Mouse (Mus musculus): Measurements from ENCODE around the gene Nup188.
A peak's percentile ranks its signal among the peaks of the same experiment; 100 is the strongest.

Nup188 gene

GRCm38 (mm10) chr2:30257699-30258460 is 28.3 kb upstream of the Nup188 start:
- no peak for DNase-seq

DNA sequence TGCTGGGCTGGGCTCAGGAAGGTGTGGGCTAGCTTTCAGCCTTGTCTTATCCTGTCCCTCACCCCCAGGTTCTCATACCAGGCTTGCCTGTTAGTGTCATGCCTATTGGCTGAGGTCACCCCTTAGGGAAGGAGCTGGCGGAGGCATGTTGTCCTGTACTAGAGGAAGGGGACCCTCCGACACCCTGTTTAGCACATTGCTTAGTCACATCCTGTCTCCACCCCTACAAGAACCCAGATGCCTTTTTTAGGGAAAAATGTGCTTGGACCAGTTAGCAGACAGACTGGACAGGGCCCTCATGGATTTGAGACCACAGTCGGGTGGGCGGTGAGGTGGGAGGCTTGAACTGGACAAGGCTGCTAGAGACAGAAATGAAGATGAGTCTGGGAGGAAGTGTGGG is 27.6 kb upstream of the Nup188 start:
- peak; percentile 50 to 63 for DNase-seq

- peak; percentile 56 for DNase-seq
These were observed 26.8 kb upstream of the Nup188 start for GRCm38 (mm10) chr2:30259131-30260064.

- no peak for DNase-seq
These were observed 25.0 kb upstream of the Nup188 start for GRCm38 (mm10) chr2:30261064-30261736.

DNA sequence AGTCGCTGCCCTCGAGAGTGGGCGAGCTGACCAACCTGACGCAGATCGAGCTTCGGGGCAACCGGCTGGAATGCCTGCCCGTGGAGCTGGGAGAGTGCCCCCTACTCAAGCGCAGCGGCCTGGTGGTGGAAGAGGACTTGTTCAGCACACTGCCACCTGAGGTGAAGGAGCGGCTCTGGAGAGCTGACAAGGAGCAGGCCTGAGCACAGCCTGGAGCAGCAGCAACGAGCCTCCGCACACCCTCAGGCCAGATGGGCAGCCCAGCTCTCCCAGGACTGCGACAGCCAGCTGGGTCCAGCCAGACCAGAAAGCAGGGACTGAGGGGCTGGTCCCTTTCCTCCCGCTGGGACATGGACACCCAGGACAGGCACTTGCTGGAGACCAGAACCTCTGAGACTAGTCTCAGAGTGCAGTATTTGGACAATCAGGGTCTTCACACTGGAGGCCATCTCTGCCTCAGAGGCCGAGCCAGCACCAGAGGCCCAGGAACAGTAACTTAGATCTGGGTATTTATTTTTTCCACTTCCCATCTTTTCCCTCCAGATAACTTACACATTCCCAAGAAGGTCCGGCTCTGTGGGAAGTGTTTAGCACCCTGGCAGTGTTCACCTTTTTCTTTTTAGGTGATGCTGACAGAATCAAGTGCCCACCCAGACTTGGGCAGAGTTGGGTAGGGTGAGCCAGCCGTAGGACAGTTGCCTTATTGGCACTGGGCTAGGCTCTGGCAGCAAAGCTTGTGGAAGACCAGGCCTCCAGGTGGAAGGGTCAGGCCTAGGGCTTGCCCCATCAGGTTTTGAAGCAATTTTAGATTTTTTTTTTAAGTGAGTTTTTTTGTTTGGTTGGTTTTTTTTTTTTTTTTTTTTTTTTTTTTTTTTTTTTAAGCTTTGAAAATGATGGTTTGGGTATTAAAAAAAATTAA is 24.0 kb upstream of the Nup188 start:
- DNase-seq, result no peak

GRCm38 (mm10) chr2:30262840-30263441 is 23.3 kb upstream of the Nup188 start:
- DNase-seq, result peak; percentile 78 to 83

- DNase-seq, result no peak
These were observed 22.4 kb upstream of the Nup188 start for GRCm38 (mm10) chr2:30263811-30264210.

DNA sequence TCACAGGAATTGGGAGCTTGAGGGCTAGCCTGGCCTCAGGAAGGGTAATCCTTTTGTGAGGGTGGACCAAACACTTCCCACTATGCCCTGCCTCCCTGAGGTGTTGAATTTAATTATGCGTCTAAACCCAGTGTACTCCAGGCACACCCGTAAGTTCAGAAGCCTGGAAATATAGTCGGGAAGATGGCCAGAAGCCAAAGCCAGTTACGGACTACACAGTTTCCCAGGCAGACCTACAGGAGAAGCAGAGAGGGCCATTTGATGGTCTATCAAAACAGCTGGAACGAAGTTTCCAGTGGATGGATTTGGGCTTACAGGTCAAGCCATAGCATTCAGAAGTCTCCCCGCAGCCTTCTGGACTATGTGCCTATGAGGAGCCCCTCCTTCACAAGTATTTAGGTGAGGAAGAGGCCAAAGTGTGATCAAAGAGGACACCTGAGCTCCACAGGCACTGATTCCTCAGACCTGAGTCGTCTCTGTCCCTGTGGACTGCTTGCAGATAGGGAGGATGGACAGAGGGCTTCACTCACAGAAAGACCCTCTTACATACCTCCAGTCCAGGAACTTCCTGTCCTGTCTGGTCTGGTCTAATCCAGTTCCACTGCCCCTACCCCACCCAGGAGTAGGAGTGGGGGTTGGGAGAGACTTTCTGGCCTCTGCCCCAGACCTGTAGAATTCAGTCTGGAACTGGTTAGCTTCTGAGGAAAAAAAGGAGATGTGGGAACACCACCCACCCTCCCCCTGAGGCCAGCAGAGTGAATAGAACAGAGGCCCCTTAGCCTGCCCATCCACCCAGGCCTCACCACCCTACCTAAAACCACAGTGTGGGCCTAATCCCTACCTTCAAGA is 21.3 kb upstream of the Nup188 start:
- peak in 1 of 2 experiments; percentile 52 for DNase-seq

GRCm38 (mm10) chr2:30265767-30266253 is 20.4 kb upstream of the Nup188 start, which contains the start of gene Phyhd1:
Phyhd1 (plus strand) TSS chr2:30266203.
- peak; percentile 81 to 87 for DNase-seq

DNA sequence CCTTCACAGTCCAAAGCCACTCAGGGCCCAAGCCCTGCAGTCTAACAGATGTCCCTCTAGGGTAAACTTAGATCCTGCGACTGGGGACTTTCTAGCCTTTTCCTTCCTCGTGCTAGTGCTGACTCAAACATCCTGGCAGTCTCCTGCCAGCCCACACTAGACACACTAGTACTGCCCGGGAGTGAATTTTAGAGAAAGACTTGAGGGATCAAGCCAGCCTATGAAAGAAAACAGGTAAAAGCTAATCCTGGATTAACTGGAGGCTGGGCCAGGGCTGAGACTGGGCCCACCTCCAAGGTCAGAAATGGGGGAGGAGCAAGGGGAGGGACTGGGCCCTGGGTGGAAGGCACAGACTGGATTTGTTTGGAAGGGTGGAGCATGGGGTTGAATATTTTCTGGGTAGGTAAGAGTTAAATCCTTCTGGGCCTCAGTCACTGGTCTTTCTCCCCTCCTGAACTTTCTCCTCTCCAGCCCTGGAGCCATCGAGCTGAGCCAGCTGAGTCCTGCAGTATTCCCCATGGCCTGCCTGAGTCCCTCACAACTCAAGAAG is 19.7 kb upstream of the Nup188 start:
- peak; percentile 92 to 95 for DNase-seq

- DNase-seq, result no peak
These were observed 18.7 kb upstream of the Nup188 start for GRCm38 (mm10) chr2:30267466-30267865.

DNA sequence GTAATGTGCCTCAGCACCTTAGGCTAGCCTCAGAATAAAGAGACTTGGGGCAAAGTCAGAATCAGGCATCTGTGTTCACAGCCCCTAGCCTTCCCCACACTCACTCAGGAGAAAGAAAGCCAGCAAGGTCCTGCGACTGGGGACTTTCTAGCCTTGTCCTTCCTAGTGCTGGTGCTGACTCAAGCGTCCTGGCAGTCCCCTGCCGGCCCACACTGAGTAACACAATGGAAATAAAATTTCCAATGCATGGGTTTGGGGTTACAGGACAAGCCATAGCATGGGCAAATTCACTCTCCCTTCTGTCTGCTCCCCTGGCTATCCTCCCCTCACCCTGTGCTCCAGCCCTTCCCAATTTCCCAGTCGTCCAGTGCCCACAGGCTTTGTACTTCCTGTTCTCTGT is 17.8 kb upstream of the Nup188 start:
- DNase-seq, result no peak

- no peak for DNase-seq
These were observed 16.8 kb upstream of the Nup188 start for GRCm38 (mm10) chr2:30269241-30269990.

GRCm38 (mm10) chr2:30270134-30270533 is 16.1 kb upstream of the Nup188 start:
- peak; percentile 68 to 83 for DNase-seq

DNA sequence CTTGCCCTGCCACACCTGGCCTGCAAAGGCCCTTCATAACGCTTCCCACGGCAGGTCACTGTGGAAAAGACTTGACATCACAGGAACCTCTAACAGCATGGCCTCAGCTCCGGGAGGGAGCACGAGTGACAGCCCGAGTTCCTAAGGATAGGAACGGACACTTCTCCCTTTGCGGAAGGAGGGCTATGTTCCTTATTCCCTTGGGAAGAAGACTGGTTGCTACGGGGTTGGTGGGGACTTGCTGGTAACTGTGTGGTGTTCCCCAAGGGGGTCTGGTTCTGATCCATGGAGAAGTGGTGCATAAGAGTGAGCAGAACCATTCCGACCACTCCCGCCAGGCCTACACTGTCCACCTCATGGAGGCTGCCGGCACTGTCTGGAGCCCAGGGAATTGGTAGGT is 5.5 kb upstream of the Nup188 start, which contains the start of gene Gm28038:
TSS of gene Gm28038 (plus strand) at position 301 of the 400 bp plus-strand sequence.
- DNase-seq, result no peak

- DNase-seq, result no peak
These were observed 4.5 kb upstream of the Nup188 start for GRCm38 (mm10) chr2:30281651-30282050.

- peak in 1 of 2 experiments; percentile 13 for DNase-seq
These were observed 3.0 kb upstream of the Nup188 start for GRCm38 (mm10) chr2:30283193-30283592.

DNA sequence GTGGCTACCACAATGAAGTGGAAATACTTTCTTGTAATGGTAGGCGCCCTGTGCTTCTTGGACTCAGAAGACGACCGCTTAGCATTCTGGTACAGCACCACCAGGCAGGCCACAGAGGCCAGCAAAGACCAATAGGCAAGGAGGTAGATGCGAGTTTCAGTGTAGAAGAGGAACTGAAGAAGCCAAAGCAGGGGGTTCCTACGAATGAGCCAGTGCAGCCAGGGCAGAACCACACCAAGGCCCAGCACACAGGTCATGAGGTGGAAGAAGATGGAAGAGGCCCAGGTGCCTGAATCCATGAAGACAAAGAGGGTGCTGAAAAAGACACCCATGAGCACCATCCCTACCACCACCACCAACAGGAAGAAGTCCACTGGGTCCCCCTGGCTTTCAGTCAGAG is 1.2 kb upstream of the Nup188 start:
- DNase-seq, result no peak

Data from kidney, adult 8-10 months (tissue).